Mouse (Mus musculus) limb, embryonic 13.5 days (tissue): ENCODE data around the gene Mctp1. TPM values are rescaled to one million over a fixed set of nuclear protein-coding genes. Genes with fewer than 3 reads are reported as not detected.
"Not testable (repeated sequence)": the region's sequence is repeated elsewhere in the genome, so short reads cannot be mapped to it uniquely, and the experiment has no call there.

Source experiments
- ATAC-seq: fragments of 200-750 bp; cut with Nextera tagmentation; 2 replicates; pipeline ENCODE4 v1.8.0; 2017; ENCODE audit warnings: low read depth, moderate number of reproducible peaks, moderate TSS enrichment; ENCODE audit not compliant: low FRiP score
- H3K27ac ChIP-seq: fragments of 300-500 bp; sonication (generic); 2 replicates; pipeline ENCODE4 v1.5.1; 2015; ENCODE audit warnings: inconsistent platforms, mild to moderate bottlenecking, moderate library complexity
- H3K27me3 ChIP-seq: fragments of 300-500 bp; sonication (generic); 2 replicates; pipeline ENCODE4 v1.6.1; 2015; ENCODE audit warnings: mild to moderate bottlenecking, inconsistent platforms
- H3K36me3 ChIP-seq: fragments of 300-500 bp; sonication (generic); 2 replicates; pipeline ENCODE4 v1.6.1; 2015; ENCODE audit warnings: inconsistent platforms, mild to moderate bottlenecking, moderate library complexity
- H3K4me1 ChIP-seq: fragments of 300-500 bp; sonication (generic); 2 replicates; pipeline ENCODE4 v1.6.1; 2015; ENCODE audit warnings: inconsistent platforms
- H3K4me2 ChIP-seq: fragments of 300-500 bp; sonication (generic); replicated peaks from 2 replicates; pipeline ENCODE4 v1.6.1; 2015; ENCODE audit warnings: inconsistent platforms, mild to moderate bottlenecking, moderate library complexity
- H3K4me3 ChIP-seq: fragments of 300-500 bp; sonication (generic); 2 replicates; pipeline ENCODE4 v1.5.1; 2015; ENCODE audit warnings: moderate library complexity, mild to moderate bottlenecking, inconsistent platforms
- H3K9ac ChIP-seq: fragments of 300-500 bp; sonication (generic); 2 replicates; pipeline ENCODE4 v1.6.1; 2015; ENCODE audit warnings: mild to moderate bottlenecking, inconsistent platforms
- H3K9me3 ChIP-seq: fragments of 300-500 bp; sonication (generic); 2 replicates; pipeline ENCODE4 v1.6.1; 2016; ENCODE audit warnings: inconsistent platforms
- WGBS: fragments of 180-500 bp; shearing (Covaris S2); methylation state at CpG from one replicate; pipeline ENCODE4 v1.1.7; 2015; 5-methylcytosine and 5-hydroxymethylcytosine counted together
- polyA plus RNA-seq: library from polyadenylated mRNA; unstranded; fragments of >200 nt; fragmentation: Nextera tagmentation; extraction: Ambion mirVana; gene quantifications from 2 replicates; pipeline ENCODE4 v1.2.1, GENCODE M21; 2015

Gene Mctp1
- polyA plus RNA-seq, 1 experiment from 2014 or later, result 0.46 TPM

DNA sequence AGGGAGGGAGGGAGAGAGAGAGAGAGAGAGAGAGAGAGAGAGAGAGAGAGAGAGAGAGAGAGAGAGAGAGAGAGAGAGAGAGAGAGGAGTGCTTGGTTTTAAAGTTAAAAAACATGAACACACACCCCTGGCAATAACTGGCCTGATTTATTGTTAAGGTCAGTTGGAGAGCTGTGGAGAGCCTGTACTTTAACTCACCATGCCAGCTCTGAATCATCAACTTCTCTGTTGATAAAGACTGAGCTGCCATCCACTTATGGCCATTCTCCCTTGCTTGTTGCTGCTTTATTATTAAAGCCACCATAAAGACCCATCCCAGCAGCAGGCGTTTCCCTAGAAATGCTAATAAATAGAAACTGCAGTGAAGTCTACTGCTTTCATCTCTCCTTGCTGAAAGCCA, 542.5 kb downstream of the Mctp1 start:
- Histone ChIP-seq H3K9me3 (no peaks in the 10 kb centered on the region), H3K36me3 (no peaks in the 10 kb centered on the region), H3K27ac (no peak overlapping the region), H3K4me1 (peaks cover 13% of the 10 kb centered on the region), H3K9ac (no peak overlapping the region), H3K4me2 (no peak overlapping the region), H3K27me3 (no peaks in the 10 kb centered on the region), H3K4me3 (no peak overlapping the region)
- no peak for ATAC-seq
- 18% methylated on average over 1 of the region's 1 CpGs for WGBS

- Histone ChIP-seq H3K9me3 (no peaks in the 10 kb centered on the region), H3K4me2 (no peak overlapping the region), H3K27ac (no peak overlapping the region), H3K36me3 (no peaks in the 10 kb centered on the region), H3K9ac (no peak overlapping the region), H3K4me3 (no peak overlapping the region), H3K27me3 (no peaks in the 10 kb centered on the region), H3K4me1 (peaks cover 13% of the 10 kb centered on the region)
- 12% methylated on average over 5 of the region's 5 CpGs for WGBS
- ATAC-seq, result peak; percentile 74
Observed at GRCm38 (mm10) chr13:76927875-76928440, 543.6 kb downstream of the Mctp1 start.

DNA sequence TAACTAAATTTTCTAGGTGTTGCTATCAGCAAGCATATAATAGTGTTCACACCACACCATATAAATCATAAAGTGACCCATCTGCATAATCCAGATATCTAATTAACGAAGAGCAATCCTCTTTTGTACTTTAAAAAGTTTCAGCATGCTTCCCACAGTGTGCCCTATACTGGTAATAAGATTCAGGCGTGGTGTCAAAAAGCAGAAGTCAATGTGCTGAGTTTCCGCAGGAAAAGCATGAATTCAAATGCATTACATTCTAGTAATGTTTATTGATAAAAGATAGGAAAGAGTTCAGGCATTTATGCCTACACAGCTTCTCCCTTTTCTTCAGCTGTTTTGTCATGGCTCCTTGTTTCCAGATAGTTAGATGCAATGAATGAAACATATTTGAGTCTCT, 544.8 kb downstream of the Mctp1 start:
- H3K4me1 ChIP-seq, result peaks cover 13% of the 10 kb centered on the region
- H3K27me3 ChIP-seq, result no peaks in the 10 kb centered on the region
- no peak overlapping the region for H3K9ac ChIP-seq
- H3K4me3 ChIP-seq, result no peak overlapping the region
- no peak for ATAC-seq
- H3K36me3 ChIP-seq, result no peaks in the 10 kb centered on the region
- H3K27ac ChIP-seq, result no peak overlapping the region
- H3K9me3 ChIP-seq, result no peaks in the 10 kb centered on the region
- H3K4me2 ChIP-seq, result no peak overlapping the region
- WGBS, result 67% methylated on average over 3 of the region's 3 CpGs

GRCm38 (mm10) chr13:76932933-76933332, 548.6 kb downstream of the Mctp1 start:
- no peak overlapping the region for H3K4me2 ChIP-seq
- no peak overlapping the region for H3K9ac ChIP-seq
- H3K4me1 ChIP-seq, result peaks cover 7% of the 10 kb centered on the region
- no peak overlapping the region for H3K27ac ChIP-seq
- H3K4me3 ChIP-seq, result no peak overlapping the region
- H3K36me3 ChIP-seq, result no peaks in the 10 kb centered on the region
- ATAC-seq, result no peak
- no peaks in the 10 kb centered on the region for H3K27me3 ChIP-seq
- 60% methylated on average over 5 of the region's 5 CpGs for WGBS
- no peaks in the 10 kb centered on the region for H3K9me3 ChIP-seq

GRCm38 (mm10) chr13:76949234-76949633, 564.9 kb downstream of the Mctp1 start:
- Histone ChIP-seq H3K27me3 (no peaks in the 10 kb centered on the region), H3K9ac (no peak overlapping the region), H3K4me3 (no peak overlapping the region), H3K4me1 (no peaks in the 10 kb centered on the region), H3K4me2 (no peak overlapping the region), H3K27ac (no peak overlapping the region), H3K9me3 (no peaks in the 10 kb centered on the region), H3K36me3 (no peaks in the 10 kb centered on the region)
- no peak for ATAC-seq

- no peaks in the 10 kb centered on the region for H3K4me1 ChIP-seq
- no peak overlapping the region for H3K27ac ChIP-seq
- peaks cover 5% of the 10 kb centered on the region; the same call in 1 of the 2 replicates for H3K27me3 ChIP-seq
- H3K4me2 ChIP-seq, result no peak overlapping the region
- no peak overlapping the region for H3K4me3 ChIP-seq
- no peaks in the 10 kb centered on the region for H3K9me3 ChIP-seq
- H3K9ac ChIP-seq, result no peak overlapping the region
- no peak for ATAC-seq
- H3K36me3 ChIP-seq, result no peaks in the 10 kb centered on the region
Observed at GRCm38 (mm10) chr13:76967588-76967987, 583.3 kb downstream of the Mctp1 start.

DNA sequence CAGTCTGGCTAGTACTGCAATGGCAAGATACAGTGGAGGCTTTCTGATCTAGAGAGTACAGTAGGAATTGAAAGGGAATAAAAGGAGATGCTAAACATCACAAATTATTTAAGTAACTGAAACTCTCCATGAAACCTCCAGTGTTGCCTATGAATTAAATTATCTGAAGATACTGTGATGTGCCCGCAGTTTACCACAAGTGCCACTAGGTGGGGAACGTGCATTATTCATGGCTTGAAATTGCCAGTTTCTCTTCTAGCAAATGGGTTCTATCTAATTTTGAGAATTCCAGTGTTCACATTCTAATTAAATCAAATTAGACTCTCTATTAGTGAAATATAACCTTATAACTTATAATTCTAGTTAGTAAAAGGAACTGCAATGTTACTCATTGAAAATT, 585.1 kb downstream of the Mctp1 start:
- H3K4me1 ChIP-seq, result no peaks in the 10 kb centered on the region
- no peak overlapping the region for H3K9ac ChIP-seq
- ATAC-seq, result no peak
- H3K4me2 ChIP-seq, result no peak overlapping the region
- H3K4me3 ChIP-seq, result no peak overlapping the region
- WGBS, result 1% methylated on average over 2 of the region's 2 CpGs
- H3K27me3 ChIP-seq, result peaks cover 5% of the 10 kb centered on the region; the same call in 1 of the 2 replicates
- H3K36me3 ChIP-seq, result no peaks in the 10 kb centered on the region
- H3K27ac ChIP-seq, result no peak overlapping the region
- no peaks in the 10 kb centered on the region for H3K9me3 ChIP-seq

- 87% methylated on average over 3 of the region's 3 CpGs for WGBS
- not testable (repeated sequence) for H3K9me3 ChIP-seq, H3K4me2 ChIP-seq, H3K4me3 ChIP-seq, H3K27me3 ChIP-seq, ATAC-seq, H3K27ac ChIP-seq, H3K9ac ChIP-seq, H3K36me3 ChIP-seq, H3K4me1 ChIP-seq
Observed at GRCm38 (mm10) chr13:76971046-76971445, 586.7 kb downstream of the Mctp1 start.

DNA sequence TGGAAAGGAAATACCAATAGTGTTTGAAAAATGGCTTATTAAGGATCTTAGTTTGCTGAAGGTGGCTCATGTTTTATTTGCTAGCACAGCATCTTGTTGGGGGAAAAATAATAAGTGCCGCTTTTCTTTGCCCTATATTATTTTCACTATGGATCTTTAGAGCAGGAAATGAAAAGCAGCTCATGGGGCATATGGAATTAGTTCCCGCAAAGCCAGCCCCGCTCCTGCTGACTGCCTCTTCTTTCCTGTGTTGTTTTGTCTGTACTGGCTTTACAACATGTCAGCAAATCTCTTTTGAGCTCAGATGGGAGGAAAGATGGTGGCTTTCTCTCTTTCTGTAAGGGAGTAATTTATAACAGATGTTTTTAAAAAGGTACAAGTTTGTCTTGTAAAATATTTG, 618.3 kb downstream of the Mctp1 start:
- WGBS, result 19% methylated on average over 3 of the region's 3 CpGs
- ATAC-seq, result peak; percentile 64; the same call in 1 of the 2 replicates
- Histone ChIP-seq H3K4me3 (no peak overlapping the region), H3K27me3 (no peaks in the 10 kb centered on the region), H3K27ac (no peak overlapping the region), H3K9me3 (no peaks in the 10 kb centered on the region), H3K4me2 (no peak overlapping the region), H3K36me3 (no peaks in the 10 kb centered on the region), H3K9ac (no peak overlapping the region), H3K4me1 (peaks cover 12% of the 10 kb centered on the region)

- Histone ChIP-seq H3K4me1 (peaks cover 12% of the 10 kb centered on the region), H3K27me3 (no peaks in the 10 kb centered on the region), H3K27ac (no peak overlapping the region), H3K4me3 (no peak overlapping the region), H3K9ac (no peak overlapping the region), H3K36me3 (no peaks in the 10 kb centered on the region), H3K4me2 (no peak overlapping the region), H3K9me3 (no peaks in the 10 kb centered on the region)
- no peak for ATAC-seq
- WGBS, result 63% methylated on average over 1 of the region's 1 CpGs
Observed at GRCm38 (mm10) chr13:77003684-77004083, 619.3 kb downstream of the Mctp1 start.

- no peak for ATAC-seq
- Histone ChIP-seq H3K36me3 (no peaks in the 10 kb centered on the region), H3K4me1 (no peaks in the 10 kb centered on the region), H3K4me2 (no peak overlapping the region), H3K27ac (no peak overlapping the region), H3K4me3 (no peak overlapping the region), H3K9ac (no peak overlapping the region), H3K27me3 (no peaks in the 10 kb centered on the region), H3K9me3 (no peaks in the 10 kb centered on the region)
- WGBS, result 79% methylated on average over 2 of the region's 2 CpGs
Observed at GRCm38 (mm10) chr13:77018851-77019250, 634.5 kb downstream of the Mctp1 start.

DNA sequence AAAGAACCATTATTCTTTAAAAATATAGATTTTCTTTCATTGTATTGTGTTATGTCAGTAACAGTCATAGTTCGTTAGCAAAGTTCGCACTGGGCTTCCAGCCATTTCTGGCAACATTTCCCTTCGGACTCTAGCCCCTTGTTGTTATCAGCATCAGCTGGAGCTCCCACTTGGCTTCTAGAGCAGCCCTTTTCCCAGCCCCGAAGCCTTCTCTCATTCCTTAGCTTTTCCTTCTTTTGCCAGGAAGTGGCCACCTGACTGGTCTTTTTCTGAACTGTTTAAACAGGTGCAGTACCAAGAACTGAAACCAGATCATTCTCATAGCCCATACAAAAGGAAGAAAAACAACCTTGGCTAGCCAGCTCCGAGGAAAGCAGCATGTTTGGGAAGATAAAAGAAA, 645.3 kb downstream of the Mctp1 start:
- WGBS, result 71% methylated on average over 5 of the region's 5 CpGs
- no peaks in the 10 kb centered on the region for H3K4me1 ChIP-seq
- H3K36me3 ChIP-seq, result no peaks in the 10 kb centered on the region
- no peak overlapping the region for H3K4me2 ChIP-seq
- no peak overlapping the region for H3K9ac ChIP-seq
- H3K9me3 ChIP-seq, result no peaks in the 10 kb centered on the region
- H3K4me3 ChIP-seq, result no peak overlapping the region
- no peak for ATAC-seq
- no peaks in the 10 kb centered on the region for H3K27me3 ChIP-seq
- H3K27ac ChIP-seq, result no peak overlapping the region

GRCm38 (mm10) chr13:77043375-77043774, 659.0 kb downstream of the Mctp1 start:
- Histone ChIP-seq H3K27me3 (no peaks in the 10 kb centered on the region), H3K4me2 (no peak overlapping the region), H3K9me3 (no peaks in the 10 kb centered on the region), H3K4me3 (no peak overlapping the region), H3K9ac (no peak overlapping the region), H3K4me1 (no peaks in the 10 kb centered on the region), H3K27ac (no peak overlapping the region), H3K36me3 (peaks cover 3% of the 10 kb centered on the region)
- no peak for ATAC-seq
- WGBS, result 61% methylated on average over 1 of the region's 1 CpGs
